Mouse (Mus musculus) brain, embryonic 14.5 days (tissue): Measurements from ENCODE around the gene Olfr1274-ps.
"Not testable (repeated sequence)": the region's sequence is repeated elsewhere in the genome, so short reads cannot be mapped to it uniquely, and the experiment has no call there.

Source experiments
- CTCF ChIP-seq: fragments of 200-500 bp; IDR thresholded peaks from 2 replicates; pipeline ENCODE4 v1.5.1; 2012; ENCODE audit warnings: inconsistent platforms, mild to moderate bottlenecking, moderate library complexity, borderline replicate concordance; ENCODE audit not compliant: insufficient read depth, insufficient read length; ENCODE audit errors: extremely low read depth
- POLR2A ChIP-seq: fragments of 200-500 bp; IDR thresholded peaks from 2 replicates; pipeline ENCODE4 v1.6.1; 2012; ENCODE audit warnings: mild to moderate bottlenecking, inconsistent platforms, borderline replicate concordance; ENCODE audit not compliant: poor library complexity, insufficient read depth, insufficient read length, severe bottlenecking; ENCODE audit errors: extremely low read depth

- not testable (repeated sequence) for TF ChIP-seq CTCF, POLR2A
Observed at GRCm38 (mm10) chr2:90428988-90429717, 30.7 kb downstream of the Olfr1274-ps start.
